Mouse (Mus musculus) cerebellum, adult 2 months (tissue): ENCODE data around the gene Mthfsl.
"Not testable (repeated sequence)": the region's sequence is repeated elsewhere in the genome, so short reads cannot be mapped to it uniquely, and the experiment has no call there.

ENCODE experiments used
- CTCF ChIP-seq: fragments of 200-500 bp; IDR thresholded peaks from 2 replicates; pipeline ENCODE4 v1.5.1; 2011; ENCODE audit warnings: low read depth, mild to moderate bottlenecking, control low read depth, low read length, moderate library complexity, borderline replicate concordance; ENCODE audit not compliant: insufficient read depth
- POLR2A ChIP-seq: fragments of 200-500 bp; IDR thresholded peaks from 2 replicates; pipeline ENCODE4 v1.6.1; 2011; ENCODE audit warnings: low read length, control low read depth, borderline replicate concordance; ENCODE audit not compliant: insufficient read depth

DNA sequence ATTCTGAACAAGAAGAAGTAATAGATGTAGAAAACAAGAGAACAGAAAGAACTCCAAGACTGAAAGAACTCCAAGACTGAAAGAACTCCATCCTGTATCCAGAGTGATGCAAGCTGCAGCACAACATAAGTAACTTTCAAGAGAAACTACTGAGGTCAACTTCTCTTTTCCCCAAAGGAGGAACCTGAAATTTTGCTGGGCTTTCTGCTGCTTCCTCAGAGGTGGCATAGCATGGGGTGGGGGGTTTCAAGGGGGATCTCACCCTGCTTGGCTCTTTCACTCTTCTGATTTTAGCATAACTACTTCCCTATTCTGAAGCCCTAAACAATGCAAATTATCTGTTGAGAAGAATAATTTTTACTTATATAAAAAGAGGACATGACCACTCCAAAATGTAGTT, 15.2 kb upstream of the Mthfsl start:
- not testable (repeated sequence) for TF ChIP-seq POLR2A, CTCF
